Mouse (Mus musculus) right cerebral cortex, postnatal 4 days (tissue): ENCODE measurements around the gene Dnajc28.

Experiments
- DNase-seq: peaks from one replicate; pipeline ENCODE4 v3.0.0-alpha.2; 2022

Gene Dnajc28

GRCm38 (mm10) chr16:91586244-91586643 is 32.6 kb downstream of the Dnajc28 start:
- no peak for DNase-seq

- no peak for DNase-seq
Observed at GRCm38 (mm10) chr16:91585617-91586016, 33.2 kb downstream of the Dnajc28 start.

GRCm38 (mm10) chr16:91582307-91582706 is 36.5 kb downstream of the Dnajc28 start:
- peak; percentile 48 for DNase-seq

GRCm38 (mm10) chr16:91578980-91579720 is 39.7 kb downstream of the Dnajc28 start:
- peak; percentile 25 for DNase-seq

- no peak for DNase-seq
Observed at GRCm38 (mm10) chr16:91575151-91575550, 43.7 kb downstream of the Dnajc28 start.

GRCm38 (mm10) chr16:91571105-91571504 is 47.7 kb downstream of the Dnajc28 start:
- DNase-seq: no peak

GRCm38 (mm10) chr16:91568960-91569359 is 49.9 kb downstream of the Dnajc28 start:
- no peak for DNase-seq

GRCm38 (mm10) chr16:91566002-91566401 is 52.8 kb downstream of the Dnajc28 start:
- DNase-seq: no peak

- no peak for DNase-seq
Observed at GRCm38 (mm10) chr16:91565292-91565951, 53.4 kb downstream of the Dnajc28 start.

- no peak for DNase-seq
Observed at GRCm38 (mm10) chr16:91564580-91565291, 54.1 kb downstream of the Dnajc28 start.
